Mouse (Mus musculus) right cerebral cortex, postnatal 4 days (tissue): Measurements from ENCODE around the gene Lpp.

Source experiments
- DNase-seq: peaks from one replicate; pipeline ENCODE4 v3.0.0-alpha.2; 2022

Lpp gene

GRCm38 (mm10) chr16:24635381-24635919, 242.1 kb downstream of the Lpp start:
- DNase-seq: no peak

DNA sequence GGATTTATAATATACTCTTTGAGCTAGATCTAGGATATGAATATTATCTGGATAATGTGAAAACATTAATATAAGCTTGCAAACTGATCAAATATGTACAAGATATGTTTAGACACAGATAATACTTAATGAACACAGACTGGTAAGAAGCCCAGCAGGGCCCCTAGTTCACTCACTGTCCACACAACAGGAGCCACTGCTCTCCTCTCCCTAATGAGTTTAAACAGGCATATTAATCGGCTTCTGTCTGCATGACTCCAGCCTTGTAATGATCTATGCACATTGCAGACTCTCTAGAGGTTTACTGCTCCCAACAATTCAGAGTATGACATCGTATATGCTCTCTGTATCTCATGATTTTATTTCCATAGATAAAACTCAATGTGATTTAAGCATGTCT, 243.6 kb downstream of the Lpp start:
- no peak for DNase-seq

DNA sequence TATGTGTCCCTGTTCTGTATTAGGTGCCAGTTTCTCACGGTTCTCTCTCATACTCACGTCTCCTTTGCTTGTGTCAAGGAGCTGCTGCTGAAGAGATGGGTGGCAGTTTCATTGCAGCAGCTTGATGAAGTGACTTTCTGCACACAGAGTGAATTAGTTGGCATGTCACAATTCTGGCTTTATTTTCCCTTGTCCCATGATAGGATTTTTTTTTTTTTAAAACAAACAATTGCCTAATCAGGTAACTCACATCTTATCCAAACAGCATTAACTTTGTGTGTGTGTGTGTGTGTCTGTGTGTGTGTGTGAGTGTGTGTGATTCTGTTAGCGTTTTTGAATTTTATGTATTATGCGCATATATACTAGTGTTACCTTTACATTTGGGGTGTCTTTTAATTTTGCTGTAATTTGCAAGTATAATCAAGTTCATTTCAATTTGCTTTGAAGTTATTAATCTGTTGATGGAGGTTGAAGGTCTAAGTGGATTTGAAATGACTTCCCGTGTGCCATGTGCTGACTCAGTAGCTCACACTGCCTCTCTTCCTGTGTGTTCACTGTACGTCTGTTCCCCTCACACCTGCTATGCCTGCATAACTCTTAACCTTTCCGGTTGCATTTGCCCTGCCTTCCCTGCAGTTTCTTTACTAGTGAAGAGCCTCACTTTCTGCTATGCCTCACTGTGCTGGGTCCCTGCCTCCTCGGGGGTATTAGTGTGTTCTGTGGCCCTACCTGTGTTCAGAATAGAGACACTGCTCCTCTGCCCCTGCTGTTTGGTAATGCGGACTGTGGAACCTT, 247.9 kb downstream of the Lpp start:
- no peak for DNase-seq

GRCm38 (mm10) chr16:24643024-24643635, 249.8 kb downstream of the Lpp start:
- DNase-seq: no peak

DNA sequence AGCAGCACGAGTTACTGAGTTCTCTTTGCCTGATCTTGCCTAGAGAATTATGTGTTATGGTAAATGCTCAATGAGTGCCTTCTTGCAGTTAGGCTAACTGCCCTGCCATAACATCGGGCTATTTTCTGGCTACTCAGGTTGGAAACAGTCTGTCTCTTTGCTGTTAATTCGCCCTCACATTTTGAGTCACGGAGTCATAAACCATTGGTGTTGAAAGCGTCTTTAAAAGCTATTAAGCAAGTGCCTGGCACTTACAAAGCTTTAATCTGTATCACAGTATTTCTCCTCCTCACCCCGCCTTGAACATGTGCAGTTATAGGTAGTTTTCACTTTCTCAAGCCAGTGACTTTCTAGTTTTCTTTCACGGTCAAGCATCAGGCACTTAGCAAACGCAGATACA, 250.8 kb downstream of the Lpp start:
- no peak for DNase-seq

GRCm38 (mm10) chr16:24644760-24645406, 251.6 kb downstream of the Lpp start:
- DNase-seq: no peak

GRCm38 (mm10) chr16:24645906-24646603, 252.7 kb downstream of the Lpp start:
- DNase-seq: no peak

DNA sequence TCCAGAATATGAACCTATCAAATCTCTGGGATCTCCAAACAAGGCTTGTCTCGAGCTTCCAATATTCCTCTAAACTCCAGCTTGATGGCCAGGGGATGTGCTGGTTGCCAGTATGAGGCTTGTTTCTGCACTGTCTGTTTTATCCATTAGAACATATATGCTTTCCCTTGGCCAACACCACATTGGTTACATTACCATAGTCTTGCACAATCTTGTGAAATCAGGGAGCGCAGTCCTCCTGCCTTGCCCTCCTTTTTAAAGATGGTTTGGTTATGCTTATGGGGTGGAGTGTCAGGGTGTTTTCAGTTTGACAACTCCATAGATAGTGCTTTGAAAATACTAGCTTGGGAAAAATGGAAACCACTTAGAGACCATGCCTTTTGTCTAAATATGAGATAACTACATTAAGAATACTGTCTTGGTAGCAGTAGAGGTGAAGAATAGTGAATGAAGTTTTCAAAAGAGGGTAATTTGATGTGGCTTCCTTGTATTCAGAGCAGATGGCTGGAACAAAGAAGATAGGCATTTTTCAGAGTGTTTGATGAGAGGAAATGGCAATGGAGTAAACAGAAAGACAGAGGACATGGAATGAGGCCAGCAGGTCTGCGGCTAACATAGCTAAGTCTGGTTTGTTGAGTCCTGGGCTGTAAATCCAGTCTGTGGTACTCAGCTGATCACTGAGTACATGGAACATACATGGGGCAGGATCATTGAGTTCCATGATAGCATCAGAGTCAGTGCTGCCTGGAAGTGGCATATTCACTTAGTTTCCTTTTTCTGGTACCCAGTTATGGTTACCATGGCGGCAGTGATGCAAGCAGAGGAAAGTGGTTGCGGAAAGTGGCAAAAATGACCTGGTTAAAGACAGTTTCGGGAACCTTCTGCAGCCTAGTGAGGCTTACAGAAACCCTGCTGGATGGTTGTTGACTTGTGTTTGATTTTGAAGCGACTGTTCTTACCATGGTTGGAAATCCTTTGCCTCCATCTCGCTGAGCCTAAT, 258.6 kb downstream of the Lpp start:
- no peak for DNase-seq

GRCm38 (mm10) chr16:24653041-24653440, 259.7 kb downstream of the Lpp start:
- DNase-seq: no peak

- no peak for DNase-seq
These were observed 261.8 kb downstream of the Lpp start for GRCm38 (mm10) chr16:24655116-24655515.

- DNase-seq: no peak
These were observed 262.7 kb downstream of the Lpp start for GRCm38 (mm10) chr16:24656026-24656425.

GRCm38 (mm10) chr16:24656752-24657151, 263.4 kb downstream of the Lpp start:
- DNase-seq: no peak

GRCm38 (mm10) chr16:24659049-24659448, 265.7 kb downstream of the Lpp start:
- DNase-seq: no peak

DNA sequence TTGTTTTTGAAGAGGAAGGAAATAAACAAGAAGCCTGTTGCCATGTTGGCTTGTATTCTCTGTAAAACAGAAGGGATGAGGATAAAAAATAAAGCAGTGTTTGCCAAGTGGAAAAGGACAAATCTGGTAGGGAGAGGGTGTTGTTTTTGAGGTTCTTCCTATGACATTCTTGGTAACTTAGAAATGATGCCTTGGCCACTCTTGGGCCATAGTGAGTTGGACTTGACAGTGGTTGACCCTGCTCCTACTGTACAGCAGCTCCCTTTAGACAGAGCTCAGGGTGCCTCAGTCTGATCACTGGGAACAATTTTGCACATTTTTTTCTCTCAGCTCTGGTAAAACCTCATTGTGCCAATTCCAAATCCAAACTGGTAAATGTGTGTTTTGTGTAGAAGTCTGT, 270.8 kb downstream of the Lpp start:
- no peak for DNase-seq

GRCm38 (mm10) chr16:24669718-24670460, 276.6 kb downstream of the Lpp start:
- DNase-seq: no peak

DNA sequence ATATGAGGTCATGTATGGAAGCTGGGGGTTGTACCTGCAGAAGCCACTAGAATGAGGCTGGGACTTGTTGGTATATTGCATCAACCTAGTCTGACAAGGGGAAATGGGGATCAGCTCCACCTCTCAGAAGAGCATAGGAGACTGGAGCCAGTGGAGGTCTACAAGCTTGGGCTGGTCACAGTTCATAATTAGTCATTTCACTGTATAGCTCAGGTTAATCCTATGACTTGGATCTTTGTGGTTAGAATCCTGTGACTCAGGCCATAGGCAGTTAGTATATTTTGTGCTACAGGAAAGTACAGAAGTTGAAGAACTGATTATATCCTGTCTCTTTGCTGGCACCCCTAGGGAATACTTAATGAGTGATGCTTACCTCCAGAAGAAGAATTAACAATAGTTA, 285.6 kb downstream of the Lpp start:
- no peak for DNase-seq

DNA sequence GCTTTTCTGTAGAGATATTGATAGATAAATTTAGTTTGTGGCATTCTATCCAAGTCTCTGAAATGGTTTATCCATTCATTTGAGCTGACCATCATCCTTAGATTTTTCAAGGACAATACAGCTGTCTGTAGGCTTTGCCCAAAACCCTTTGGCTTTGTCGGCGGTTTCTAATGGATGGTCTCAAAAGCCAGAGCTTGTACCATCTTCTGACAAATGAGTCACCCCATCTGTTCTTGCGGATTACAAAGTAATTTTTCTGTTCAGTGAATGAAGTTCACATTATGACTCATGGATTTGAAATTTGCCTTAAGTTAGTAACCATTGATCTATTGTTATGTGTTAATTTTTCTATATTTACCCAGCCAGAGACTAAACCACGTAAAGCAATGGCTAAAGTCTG, 301.8 kb downstream of the Lpp start:
- DNase-seq: no peak

DNA sequence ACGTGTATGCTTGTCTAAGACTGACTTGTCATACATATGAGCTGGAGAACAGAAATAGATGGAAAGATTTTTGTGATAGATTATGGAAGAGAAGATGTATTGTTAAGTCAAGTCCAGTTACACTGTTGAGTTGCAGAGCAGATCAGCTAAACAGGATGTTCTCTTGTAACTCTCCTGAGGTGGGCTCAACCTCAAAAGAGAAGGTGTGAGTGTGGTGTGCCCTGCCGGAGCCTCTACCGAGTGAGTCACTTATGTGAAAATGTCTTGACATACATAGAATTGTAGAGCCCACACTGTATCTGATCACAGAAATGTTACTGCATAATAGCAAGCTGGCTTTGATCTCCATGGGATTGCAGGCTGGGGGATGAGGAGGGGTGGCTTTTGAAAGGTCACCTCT, 310.9 kb downstream of the Lpp start:
- DNase-seq: no peak

- DNase-seq: no peak
These were observed 330.3 kb downstream of the Lpp start for GRCm38 (mm10) chr16:24723641-24724040.

DNA sequence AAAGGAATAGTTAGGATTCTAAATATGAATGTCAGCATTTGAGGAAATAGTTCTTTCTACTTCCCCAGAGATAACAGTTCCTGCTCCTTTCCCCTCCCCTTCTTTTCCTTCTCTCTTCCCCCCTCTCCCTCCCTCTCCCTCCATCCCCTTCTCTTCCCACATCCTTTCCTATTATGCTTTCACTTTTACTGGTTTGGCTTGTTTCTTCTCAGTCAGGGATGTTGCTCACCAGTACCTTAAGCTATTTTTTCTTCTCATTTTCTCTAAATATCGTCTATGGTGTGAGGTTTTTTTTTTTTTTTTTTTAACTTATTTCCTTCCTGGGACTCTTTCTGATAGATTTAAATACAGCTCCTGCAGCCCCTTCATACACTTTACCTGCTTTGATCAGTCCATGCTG, 339.4 kb downstream of the Lpp start:
- DNase-seq: no peak

DNA sequence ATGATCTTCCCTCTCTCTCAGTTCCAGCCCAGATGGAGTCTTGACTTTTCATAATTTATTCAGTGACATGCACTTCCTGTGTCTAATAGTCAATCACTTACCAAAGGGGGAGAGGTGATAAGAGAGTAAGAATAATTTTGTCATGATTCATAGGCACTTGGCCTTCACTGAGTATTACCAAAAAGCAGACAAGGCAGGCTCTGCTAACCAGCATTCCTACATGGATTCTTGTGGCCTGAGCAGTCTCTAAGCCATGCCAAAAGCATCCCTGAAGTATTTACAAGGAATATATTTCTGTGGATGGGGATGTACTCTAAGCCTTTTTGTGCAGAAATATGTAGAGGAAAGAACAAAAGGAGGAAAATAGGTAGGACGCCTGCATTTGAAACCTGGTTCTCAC, 340.0 kb downstream of the Lpp start:
- no peak for DNase-seq
